Mouse (Mus musculus): ENCODE measurements around the gene Atg2a. TPM values are rescaled to one million over a fixed set of nuclear protein-coding genes. Genes with fewer than 3 reads are reported as not detected.
"Not testable (repeated sequence)": the region's sequence is repeated elsewhere in the genome, so short reads cannot be mapped to it uniquely, and the experiment has no call there.

Gene Atg2a
- polyA plus RNA-seq, 1 experiment from 2014 or later, result 32.5 TPM

- H3K27me3 ChIP-seq, result no peaks in the 10 kb centered on the region
- ChIA-PET CTCF (interaction anchor here (7.8 kb wide), 1 partner anchor 19 kb away, joined by 89 read pairs; no protein-coding TSS in a partner anchor), POLR2A (interaction anchor here (4.5 kb wide), 1 partner anchor 12 kb away, joined by 18 read pairs; no protein-coding TSS in a partner anchor)
- no peak for ATAC-seq
- TF ChIP-seq CTCF (IDR thresholded peaks at IDR 0.05), result no peak
- DNase-seq (ENCODE audit: low read depth, low spot score), result no peak
- in situ Hi-C loops (cut with MboI; ENCODE audit: low pct_unique_long_range_greater_than_20kb), result no loop called here
Measured at GRCm38 (mm10) chr19:6280554-6280953, 39.1 kb downstream of the Atg2a start.

- no peak for ATAC-seq
- no peaks in the 10 kb centered on the region for H3K27me3 ChIP-seq
- CTCF ChIA-PET, result no interaction called here
- TF ChIP-seq CTCF (IDR thresholded peaks at IDR 0.05), result no peak
- in situ Hi-C loops (cut with MboI; ENCODE audit: low pct_unique_long_range_greater_than_20kb), result no loop called here
- DNase-seq (ENCODE audit: low read depth, low spot score), result no peak
- POLR2A ChIA-PET, result no interaction called here
Measured at GRCm38 (mm10) chr19:6281122-6282020, 39.9 kb downstream of the Atg2a start.

- no peak for DNase-seq (ENCODE audit: low read depth, low spot score)
- in situ Hi-C loops (cut with MboI; ENCODE audit: low pct_unique_long_range_greater_than_20kb), result no loop called here
- TF ChIP-seq CTCF (IDR thresholded peaks at IDR 0.05), result no peak
- ATAC-seq, result no peak
- no peaks in the 10 kb centered on the region for H3K27me3 ChIP-seq
- ChIA-PET CTCF (interaction anchor here (1.7 kb wide), 1 partner anchor 13 kb away, joined by 5 read pairs; no protein-coding TSS in a partner anchor), POLR2A (no interaction called here)
Measured at GRCm38 (mm10) chr19:6283001-6283400, 41.5 kb downstream of the Atg2a start.

DNA sequence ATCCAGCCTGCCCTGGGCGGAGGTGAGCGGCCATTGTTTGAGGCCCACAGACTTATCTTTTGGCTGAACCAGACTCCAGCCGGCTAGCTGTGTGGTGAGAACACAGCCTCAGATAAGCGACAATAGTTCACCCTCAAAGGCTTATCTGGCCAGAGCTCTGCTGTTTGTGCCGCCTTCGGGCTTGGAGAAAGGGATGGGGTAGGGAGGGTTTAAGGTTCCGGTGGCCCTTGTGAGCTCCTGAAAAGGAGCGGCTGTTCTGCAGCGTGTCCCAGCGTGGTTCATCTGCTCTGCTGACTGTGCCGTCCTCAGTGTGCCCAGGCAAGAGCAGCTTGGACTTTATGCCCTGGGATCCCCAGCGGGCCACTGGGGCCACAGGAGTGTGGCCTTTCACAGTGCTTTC, 43.0 kb downstream of the Atg2a start:
- ChIA-PET CTCF (interaction anchor here (1.2 to 1.7 kb wide), 3 partner anchors 15 to 16 kb away, joined by 3 to 5 read pairs (median 4); no protein-coding TSS in a partner anchor), POLR2A (no interaction called here)
- ATAC-seq (no peak), DNase-seq (ENCODE audit: low read depth, low spot score) (no peak)
- no peaks in the 10 kb centered on the region for H3K27me3 ChIP-seq
- TF ChIP-seq CTCF (IDR thresholded peaks at IDR 0.05), result no peak
- in situ Hi-C loops (cut with MboI; ENCODE audit: low pct_unique_long_range_greater_than_20kb), result no loop called here

DNA sequence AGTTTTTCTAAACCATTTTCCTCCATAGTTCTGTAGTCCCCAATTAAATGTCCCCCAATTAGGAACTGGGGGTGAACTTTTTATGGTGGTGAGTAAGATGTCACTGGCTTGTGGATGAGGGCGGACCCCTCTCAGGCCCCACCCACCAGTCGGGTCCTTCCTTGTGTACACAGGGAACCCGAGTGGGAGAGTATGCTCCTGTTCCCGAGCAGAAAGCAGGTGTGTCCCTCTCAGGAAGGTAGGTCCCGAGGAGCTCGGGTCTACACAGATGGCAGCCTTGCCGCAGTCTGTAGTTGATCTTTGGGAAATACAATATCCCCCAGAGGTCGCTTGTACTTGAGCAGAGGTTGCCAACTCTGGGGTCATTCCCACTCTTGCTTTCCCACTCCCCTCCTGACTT, 43.8 kb downstream of the Atg2a start:
- no peak for TF ChIP-seq CTCF (IDR thresholded peaks at IDR 0.05)
- in situ Hi-C loops (cut with MboI; ENCODE audit: low pct_unique_long_range_greater_than_20kb), result no loop called here
- no peaks in the 10 kb centered on the region for H3K27me3 ChIP-seq
- DNase-seq (ENCODE audit: low read depth, low spot score) (no peak), ATAC-seq (no peak)
- CTCF ChIA-PET, result no interaction called here
- POLR2A ChIA-PET, result no interaction called here

DNA sequence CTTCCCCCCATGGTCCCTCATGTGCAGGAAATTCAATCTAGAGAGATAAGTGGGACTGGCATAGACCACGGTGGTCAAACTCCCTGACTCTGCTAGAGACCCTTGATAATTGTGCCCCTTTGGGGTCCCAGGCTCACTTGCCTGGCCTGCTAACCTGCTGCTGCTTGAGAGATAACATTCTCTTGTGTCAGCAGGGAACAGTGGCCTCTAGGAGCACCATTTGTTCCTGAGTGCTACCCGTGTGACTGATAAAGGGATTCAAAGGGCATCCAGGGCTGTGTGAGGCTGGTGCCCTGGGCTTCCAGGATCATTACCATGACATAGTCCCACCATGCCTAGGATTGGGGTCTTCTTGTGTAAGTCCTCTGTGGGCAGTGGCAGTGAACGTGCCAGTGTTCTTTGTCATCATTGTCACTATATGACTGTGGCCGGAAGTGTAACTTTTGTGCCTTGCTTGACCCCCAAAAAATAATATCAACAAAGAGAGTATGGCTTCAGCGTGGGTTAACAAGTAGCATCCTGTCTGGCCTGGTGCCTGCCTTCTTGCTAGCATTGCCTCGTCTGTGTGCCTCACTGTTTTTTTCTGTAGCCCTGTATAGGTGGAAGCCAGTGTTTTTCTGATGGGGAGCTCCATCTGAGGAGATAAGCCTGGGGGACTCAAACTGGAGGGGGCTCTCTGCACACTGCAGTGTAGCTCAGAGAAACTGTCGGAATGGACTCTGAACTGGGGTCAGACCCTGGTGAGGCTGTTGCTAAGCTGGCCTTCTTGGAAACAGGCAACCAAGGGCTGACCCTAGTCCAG, 44.4 kb downstream of the Atg2a start:
- DNase-seq (ENCODE audit: low read depth, low spot score) (no peak), ATAC-seq (no peak)
- no peak for TF ChIP-seq CTCF (IDR thresholded peaks at IDR 0.05)
- ChIA-PET CTCF (interaction anchor here (1.1 kb wide), 1 partner anchor 24 kb away, joined by 4 read pairs; no protein-coding TSS in a partner anchor), POLR2A (interaction anchor here (0.5 to 1.0 kb wide), 3 partner anchors 8 to 45 kb away, joined by 3 to 7 read pairs (median 4); partner anchors contain the start of gene Atg2a)
- in situ Hi-C loops (cut with MboI; ENCODE audit: low pct_unique_long_range_greater_than_20kb), result no loop called here
- H3K27me3 ChIP-seq, result no peaks in the 10 kb centered on the region

- ChIA-PET CTCF (interaction anchor here (1.1 to 2.1 kb wide), 2 partner anchors 11 to 25 kb away, joined by 4 read pairs; no protein-coding TSS in a partner anchor), POLR2A (interaction anchor here (0.5 to 1.0 kb wide), 3 partner anchors 9 to 45 kb away, joined by 3 to 7 read pairs (median 4); partner anchors contain the start of gene Atg2a)
- no peak for TF ChIP-seq CTCF (IDR thresholded peaks at IDR 0.05)
- H3K27me3 ChIP-seq, result no peaks in the 10 kb centered on the region
- no peak for ATAC-seq
- no peak for DNase-seq (ENCODE audit: low read depth, low spot score)
- in situ Hi-C loops (cut with MboI; ENCODE audit: low pct_unique_long_range_greater_than_20kb), result no loop called here
Measured at GRCm38 (mm10) chr19:6286434-6287401, 45.2 kb downstream of the Atg2a start.

DNA sequence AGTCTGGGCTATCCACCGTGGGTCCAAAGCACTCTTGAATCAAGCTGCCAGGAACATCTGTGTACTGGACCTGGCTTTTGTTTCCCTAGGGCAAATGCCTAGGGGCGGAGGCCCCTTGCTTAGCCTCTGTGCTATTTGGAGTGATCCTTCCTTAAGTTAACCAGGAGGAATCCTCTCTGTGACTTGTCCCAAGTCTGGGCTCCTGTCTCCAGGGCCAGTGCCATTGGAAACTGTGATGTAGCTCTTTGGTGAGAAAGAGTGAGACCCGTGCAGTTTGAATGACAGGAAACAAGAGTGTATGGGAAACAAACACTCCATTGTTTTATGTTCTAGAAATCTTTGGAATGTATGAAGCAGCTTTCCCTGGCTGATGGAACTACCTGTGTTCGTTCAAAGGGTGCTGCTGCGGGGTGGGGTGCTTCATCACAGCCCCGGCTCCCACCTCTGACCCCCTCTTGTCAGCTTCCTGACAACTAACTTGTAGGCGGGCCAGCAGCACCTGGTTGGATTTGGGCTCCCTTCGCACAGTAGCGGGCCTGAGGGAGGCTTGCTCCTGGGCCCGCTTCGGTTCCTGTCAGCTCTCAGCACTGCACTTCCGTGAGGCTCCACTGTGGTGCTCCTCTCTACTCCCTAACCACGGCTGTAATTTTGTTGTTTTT, 46.9 kb downstream of the Atg2a start:
- in situ Hi-C loops (cut with MboI; ENCODE audit: low pct_unique_long_range_greater_than_20kb), result no loop called here
- ChIA-PET CTCF (interaction anchor here (2.1 kb wide), 1 partner anchor 9 kb away, joined by 4 read pairs; no protein-coding TSS in a partner anchor), POLR2A (no interaction called here)
- no peak for DNase-seq (ENCODE audit: low read depth, low spot score)
- no peaks in the 10 kb centered on the region for H3K27me3 ChIP-seq
- TF ChIP-seq CTCF (IDR thresholded peaks at IDR 0.05), result no peak
- no peak for ATAC-seq

GRCm38 (mm10) chr19:6289696-6290238, 48.3 kb downstream of the Atg2a start:
- no peaks in the 10 kb centered on the region for H3K27me3 ChIP-seq
- ATAC-seq (no peak), DNase-seq (ENCODE audit: low read depth, low spot score) (no peak)
- in situ Hi-C loops (cut with MboI; ENCODE audit: low pct_unique_long_range_greater_than_20kb), result no loop called here
- no peak for TF ChIP-seq CTCF (IDR thresholded peaks at IDR 0.05)
- ChIA-PET CTCF (interaction anchor here (0.6 kb wide), 1 partner anchor 10 kb away, joined by 3 read pairs; no protein-coding TSS in a partner anchor), POLR2A (no interaction called here)

DNA sequence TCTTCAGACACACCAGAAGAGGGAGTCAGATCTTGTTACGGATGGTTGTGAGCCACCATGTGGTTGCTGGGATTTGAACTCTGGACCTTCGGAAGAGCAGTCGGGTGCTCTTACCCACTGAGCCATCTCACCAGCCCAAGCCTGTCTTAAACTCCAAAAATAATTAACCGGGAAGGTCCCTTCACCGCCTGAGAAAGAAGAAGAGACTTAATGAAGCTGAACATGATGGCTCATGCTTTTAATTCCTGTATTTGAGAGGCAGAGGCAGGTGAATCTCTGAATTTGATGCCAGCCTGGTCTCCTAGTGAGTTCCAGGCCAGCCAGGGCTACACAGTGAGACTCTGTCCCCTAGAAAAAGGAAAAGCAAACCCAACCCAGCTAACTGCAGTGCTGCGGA, 49.2 kb downstream of the Atg2a start:
- in situ Hi-C loops (cut with MboI; ENCODE audit: low pct_unique_long_range_greater_than_20kb); DNase-seq (ENCODE audit: low read depth, low spot score); ATAC-seq; H3K27me3 ChIP-seq: not testable (repeated sequence)
- ChIA-PET CTCF (interaction anchor here (0.9 to 2.2 kb wide), 2 partner anchors 13 to 41 kb away, joined by 3 to 7 read pairs; no protein-coding TSS in a partner anchor), POLR2A (interaction anchor here (3.3 kb wide), 1 partner anchor 12 kb away, joined by 18 read pairs; the partner anchor contains the start of gene Ehd1)
